Mouse (Mus musculus): ENCODE measurements around the gene Prpf38b. TPM values are rescaled to one million over a fixed set of nuclear protein-coding genes. Genes with fewer than 3 reads are reported as not detected.

Gene Prpf38b
- polyA plus RNA-seq, 1 experiment from 2014 or later: 80.7 TPM

DNA sequence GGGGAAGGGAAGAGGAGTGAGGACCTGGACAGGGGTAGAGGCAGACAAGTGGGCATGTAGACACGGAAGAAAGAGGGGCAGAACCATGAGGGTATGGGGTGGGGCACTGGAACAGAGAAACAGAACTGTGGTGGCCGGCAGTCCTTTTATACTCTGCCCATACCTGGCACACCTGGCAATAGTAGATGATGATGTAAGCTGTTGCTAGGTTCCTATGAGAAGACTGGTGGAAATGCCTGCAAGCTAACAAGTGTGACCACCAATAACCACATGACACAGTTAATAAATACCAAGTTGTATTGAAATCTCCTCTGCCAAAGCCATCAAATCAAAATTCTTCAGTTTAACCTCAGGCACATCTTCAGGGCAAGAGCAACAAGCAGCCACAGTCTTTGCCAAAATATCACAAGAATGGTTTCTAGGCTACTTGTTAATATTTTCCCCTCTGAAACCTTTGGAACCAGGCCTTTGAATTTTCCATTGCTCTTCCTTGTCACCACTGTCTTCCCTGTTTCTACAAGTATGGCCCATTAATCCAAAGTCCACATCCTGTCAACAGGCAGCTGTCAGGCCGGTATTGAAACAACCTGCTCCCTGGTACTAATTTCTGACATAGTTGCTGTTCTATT is 9.0 kb upstream of the Prpf38b start:
- Histone ChIP-seq H3K36me3 (replicated peaks) (no peaks in the 10 kb centered on the region), H3K27me3 (replicated peaks; ENCODE audit: low read depth, poor library complexity, severe bottlenecking) (no peaks in the 10 kb centered on the region), H3K4me3 (no peak overlapping the region), H3K4me1 (0 out of 2 replicates have a peak, but pooled peaks cover 4% of the 10 kb centered on the region), H3K27ac (replicated peaks) (no peak overlapping the region), H3K9me3 (no peaks in the 10 kb centered on the region)
- DNase-seq (ENCODE audit: low spot score): no peak
- 87% methylated on average over 3 of the region's 3 CpGs for WGBS

DNA sequence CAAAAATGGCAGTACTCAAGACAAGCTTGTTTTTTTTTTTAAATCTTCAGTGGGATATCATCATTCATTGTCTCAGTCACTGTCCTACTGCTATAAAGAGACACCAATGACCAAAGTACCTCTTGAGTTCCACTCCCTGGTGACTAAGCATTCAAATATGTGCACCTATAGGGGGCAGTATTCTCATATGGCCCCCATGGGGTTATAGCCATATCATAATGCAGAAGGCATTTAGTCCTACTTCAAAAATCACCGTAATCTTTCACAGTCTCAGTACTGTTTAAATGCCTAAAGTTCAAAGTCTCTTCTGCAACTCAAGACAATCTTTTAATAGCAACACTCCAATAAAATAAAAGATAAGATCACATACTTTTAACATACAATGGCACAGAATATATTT is 7.3 kb upstream of the Prpf38b start:
- Histone ChIP-seq H3K27me3 (replicated peaks; ENCODE audit: low read depth, poor library complexity, severe bottlenecking) (no peaks in the 10 kb centered on the region), H3K36me3 (replicated peaks) (no peaks in the 10 kb centered on the region), H3K9me3 (no peaks in the 10 kb centered on the region), H3K4me3 (no peak overlapping the region), H3K27ac (replicated peaks) (no peak overlapping the region), H3K4me1 (0 out of 2 replicates have a peak, but pooled peaks cover 4% of the 10 kb centered on the region)
- WGBS: 100% methylated on average over 1 of the region's 1 CpGs
- DNase-seq (ENCODE audit: low spot score): no peak

DNA sequence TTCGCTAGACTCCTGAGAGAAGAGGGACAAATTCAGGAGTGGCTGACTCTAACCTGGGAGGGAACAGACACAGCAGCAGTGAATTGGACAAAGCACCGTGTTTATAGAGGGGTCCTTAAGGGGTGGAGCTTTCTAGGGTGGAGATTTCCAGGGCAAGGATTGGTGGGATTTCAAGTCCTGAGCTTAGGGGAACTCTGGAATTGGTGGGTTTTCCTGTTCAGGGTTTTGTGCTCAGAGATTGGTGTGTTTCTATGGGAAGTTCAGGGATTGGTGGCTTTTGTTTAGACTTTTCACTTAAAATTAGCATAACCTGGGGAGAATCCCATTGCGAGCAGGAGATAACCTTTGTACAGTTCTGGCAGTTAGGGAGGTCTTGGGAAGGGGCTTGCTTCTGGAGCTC is 6.5 kb upstream of the Prpf38b start:
- H3K36me3 ChIP-seq (replicated peaks): no peaks in the 10 kb centered on the region
- no peak overlapping the region for H3K4me3 ChIP-seq
- DNase-seq (ENCODE audit: low spot score): no peak
- H3K4me1 ChIP-seq: 0 out of 2 replicates have a peak, but pooled peaks cover 4% of the 10 kb centered on the region
- no peaks in the 10 kb centered on the region for H3K27me3 ChIP-seq (replicated peaks; ENCODE audit: low read depth, poor library complexity, severe bottlenecking)
- H3K9me3 ChIP-seq: no peaks in the 10 kb centered on the region
- no peak overlapping the region for H3K27ac ChIP-seq (replicated peaks)
- 66% methylated on average over 3 of the region's 3 CpGs for WGBS

DNA sequence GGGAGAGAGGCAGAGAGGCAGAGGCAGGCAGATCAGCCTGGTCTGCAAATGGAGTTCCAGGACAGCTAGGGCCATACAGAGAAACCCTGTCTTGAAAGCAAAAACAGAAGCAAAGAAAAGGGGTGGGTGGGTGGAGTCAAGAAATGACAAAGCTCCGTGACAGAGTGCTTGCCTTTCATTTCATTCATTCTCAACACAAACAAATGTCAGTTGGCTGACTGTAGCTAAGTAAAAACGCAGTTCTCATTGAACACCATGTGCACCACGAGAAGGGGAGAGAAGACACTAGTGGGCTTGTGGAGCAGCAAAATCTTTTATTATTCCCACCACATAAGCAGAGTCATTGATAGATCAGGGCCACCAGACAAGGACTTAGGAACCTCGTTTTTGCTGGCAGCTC is 5.3 kb upstream of the Prpf38b start:
- H3K4me3 ChIP-seq: no peak overlapping the region
- H3K4me1 ChIP-seq: 0 out of 2 replicates have a peak, but pooled peaks cover 4% of the 10 kb centered on the region
- no peak for DNase-seq (ENCODE audit: low spot score)
- H3K9me3 ChIP-seq: no peaks in the 10 kb centered on the region
- WGBS: 55% methylated on average over 4 of the region's 4 CpGs
- no peaks in the 10 kb centered on the region for H3K36me3 ChIP-seq (replicated peaks)
- no peak overlapping the region for H3K27ac ChIP-seq (replicated peaks)
- H3K27me3 ChIP-seq (replicated peaks; ENCODE audit: low read depth, poor library complexity, severe bottlenecking): no peaks in the 10 kb centered on the region

DNA sequence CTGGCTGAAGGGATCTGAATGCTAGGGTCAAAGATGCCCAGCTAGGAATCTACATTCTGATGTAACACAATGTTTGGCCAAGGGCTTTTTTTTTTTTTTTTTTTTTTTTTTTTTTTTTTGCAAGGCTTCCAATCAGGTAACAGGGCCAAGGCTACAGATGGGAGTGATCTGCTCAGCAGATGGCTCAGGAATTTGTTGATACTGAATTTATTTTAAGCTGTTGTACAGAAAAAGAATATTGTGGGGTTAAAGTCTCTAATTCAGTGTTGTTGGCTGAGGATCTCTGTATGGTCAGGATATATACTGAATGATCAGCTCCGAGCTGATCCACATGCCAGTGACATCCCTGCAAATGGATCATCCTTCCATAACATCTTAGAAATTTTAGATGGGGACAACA is 4.5 kb upstream of the Prpf38b start:
- Histone ChIP-seq H3K27ac (replicated peaks) (no peak overlapping the region), H3K27me3 (replicated peaks; ENCODE audit: low read depth, poor library complexity, severe bottlenecking) (no peaks in the 10 kb centered on the region), H3K36me3 (replicated peaks) (no peaks in the 10 kb centered on the region), H3K9me3 (no peaks in the 10 kb centered on the region), H3K4me1 (0 out of 2 replicates have a peak, but pooled peaks cover 4% of the 10 kb centered on the region), H3K4me3 (no peak overlapping the region)
- WGBS: 89% methylated on average over 1 of the region's 1 CpGs
- DNase-seq (ENCODE audit: low spot score): no peak

DNA sequence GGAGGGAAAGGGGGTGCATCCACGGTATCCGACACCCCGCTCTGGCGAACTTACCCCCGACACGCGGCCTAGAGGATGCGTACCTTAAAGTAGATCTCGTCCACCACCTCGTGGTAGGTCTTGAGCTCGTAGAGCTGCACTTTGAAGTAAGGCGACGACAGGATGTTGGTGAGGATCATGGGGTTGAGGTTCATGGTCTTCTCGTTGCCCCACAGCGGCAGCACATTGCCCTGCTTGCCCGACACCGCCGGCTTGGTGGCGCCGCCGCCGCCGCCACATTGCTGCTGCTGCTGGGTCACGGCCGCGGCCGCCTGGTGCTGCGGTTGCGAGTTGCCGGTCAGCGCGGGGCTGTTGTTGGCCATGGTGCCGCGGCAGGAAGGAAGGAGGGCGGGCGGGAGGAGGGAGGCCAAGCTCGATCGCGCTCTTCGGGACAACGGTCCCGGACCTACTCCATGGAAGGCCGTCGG is 413 bp downstream of the Prpf38b start:
- peak overlapping the region; percentile 84 for H3K4me3 ChIP-seq
- peaks cover 16% of the 10 kb centered on the region for H3K4me1 ChIP-seq
- no peaks in the 10 kb centered on the region for H3K9me3 ChIP-seq
- DNase-seq (ENCODE audit: low spot score): no peak
- peaks cover 26% of the 10 kb centered on the region for H3K36me3 ChIP-seq (replicated peaks)
- H3K27ac ChIP-seq (replicated peaks): peak overlapping the region; percentile 97
- no peaks in the 10 kb centered on the region for H3K27me3 ChIP-seq (replicated peaks; ENCODE audit: low read depth, poor library complexity, severe bottlenecking)
- WGBS: under 1% methylated on average over 44 of the region's 44 CpGs

DNA sequence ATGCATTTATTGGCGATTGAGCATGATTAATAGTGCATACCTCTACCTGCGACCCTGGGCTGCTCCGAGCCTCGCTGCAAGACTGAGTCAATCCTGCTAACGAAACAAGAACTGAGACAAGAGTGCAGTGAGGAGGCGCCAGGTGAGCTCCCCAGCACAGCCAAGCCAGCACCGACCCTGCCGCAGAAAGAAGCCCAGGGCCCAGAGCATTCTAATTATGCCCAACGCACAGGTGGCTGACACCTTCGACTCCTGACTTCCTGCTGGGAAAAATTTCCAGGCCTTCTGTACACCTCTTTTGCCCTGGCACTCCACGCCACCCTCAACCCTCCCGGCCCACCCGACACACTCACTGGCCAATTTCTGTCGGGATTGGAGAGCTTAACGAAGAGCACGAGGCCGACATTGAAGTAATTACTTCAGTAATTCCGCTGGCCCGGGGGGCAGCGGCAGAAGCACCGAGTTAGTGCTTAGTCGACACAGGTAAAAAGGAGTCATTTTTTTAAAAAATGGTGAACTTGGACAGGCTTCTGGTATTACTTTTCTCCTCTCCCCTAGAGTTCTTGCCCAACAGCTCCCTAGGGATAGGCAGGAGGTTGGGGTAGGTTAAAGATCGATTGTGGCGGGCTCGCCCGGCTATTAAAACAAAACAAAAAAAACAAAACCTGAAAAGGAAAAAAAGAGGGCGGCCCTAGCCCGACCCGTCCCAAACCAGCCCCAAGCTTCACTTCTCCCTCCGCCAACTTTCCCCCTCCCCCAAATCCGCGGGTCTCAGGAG is 1.0 kb downstream of the Prpf38b start:
- DNase-seq (ENCODE audit: low spot score): peak; percentile 32
- peaks cover 32% of the 10 kb centered on the region for H3K36me3 ChIP-seq (replicated peaks)
- peak overlapping the region; percentile 84 for H3K4me3 ChIP-seq
- no peaks in the 10 kb centered on the region for H3K27me3 ChIP-seq (replicated peaks; ENCODE audit: low read depth, poor library complexity, severe bottlenecking)
- peaks cover 16% of the 10 kb centered on the region for H3K4me1 ChIP-seq
- H3K27ac ChIP-seq (replicated peaks): peak overlapping the region; percentile 97
- H3K9me3 ChIP-seq: no peaks in the 10 kb centered on the region
- WGBS: under 1% methylated on average over 32 of the region's 32 CpGs

DNA sequence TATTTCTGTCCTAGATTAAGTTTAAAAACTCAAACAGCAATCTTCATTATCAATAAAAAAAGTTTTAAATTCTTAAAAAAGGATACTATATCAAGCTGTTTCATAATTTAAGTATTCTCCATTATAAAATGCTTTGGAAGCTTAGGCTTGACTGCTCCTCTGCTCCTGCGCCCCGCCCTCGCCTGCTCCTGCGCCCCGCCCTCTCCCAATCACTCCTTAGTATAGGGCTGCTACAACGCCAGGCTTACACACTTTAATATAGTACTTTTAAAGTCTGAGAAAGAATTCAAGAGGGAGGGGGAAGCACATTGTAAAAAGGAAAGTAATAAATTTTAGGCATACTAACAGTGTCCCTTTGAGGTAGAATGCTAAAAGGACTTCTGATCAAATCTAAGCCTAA is 8.6 kb downstream of the Prpf38b start:
- DNase-seq (ENCODE audit: low spot score): no peak
- Histone ChIP-seq H3K36me3 (replicated peaks) (peaks cover 87% of the 10 kb centered on the region), H3K4me1 (no peaks in the 10 kb centered on the region), H3K27me3 (replicated peaks; ENCODE audit: low read depth, poor library complexity, severe bottlenecking) (no peaks in the 10 kb centered on the region), H3K27ac (replicated peaks) (no peak overlapping the region), H3K9me3 (peaks cover 6% of the 10 kb centered on the region; the same call in 1 of the 2 replicates), H3K4me3 (no peak overlapping the region)
- 94% methylated on average over 6 of the region's 6 CpGs for WGBS

DNA sequence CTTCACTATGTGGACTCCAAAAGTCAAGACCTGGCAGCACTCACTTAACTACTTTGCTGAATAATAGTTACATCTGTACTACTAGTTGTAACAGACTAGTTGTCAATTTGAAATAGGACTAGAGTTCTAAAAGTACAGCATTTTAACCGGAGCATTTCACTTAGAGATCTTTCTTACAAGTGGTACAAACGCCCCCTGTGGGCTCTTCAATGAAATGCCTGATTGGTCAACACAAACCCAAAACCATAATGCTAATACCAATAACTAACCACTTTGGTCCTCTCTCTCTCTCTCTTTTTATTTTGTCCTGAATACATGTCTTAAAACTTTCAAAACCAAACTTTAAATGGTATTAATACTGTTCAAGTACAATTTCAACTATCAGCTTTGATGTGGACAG is 9.5 kb downstream of the Prpf38b start:
- Histone ChIP-seq H3K27me3 (replicated peaks; ENCODE audit: low read depth, poor library complexity, severe bottlenecking) (no peaks in the 10 kb centered on the region), H3K27ac (replicated peaks) (no peak overlapping the region), H3K4me1 (no peaks in the 10 kb centered on the region), H3K4me3 (no peak overlapping the region), H3K9me3 (peaks cover 6% of the 10 kb centered on the region; the same call in 1 of the 2 replicates), H3K36me3 (replicated peaks) (peaks cover 78% of the 10 kb centered on the region)
- whole genome bisulfite sequencing: 65% methylated on average over 2 of the region's 2 CpGs
- no peak for DNase-seq (ENCODE audit: low spot score)

DNA sequence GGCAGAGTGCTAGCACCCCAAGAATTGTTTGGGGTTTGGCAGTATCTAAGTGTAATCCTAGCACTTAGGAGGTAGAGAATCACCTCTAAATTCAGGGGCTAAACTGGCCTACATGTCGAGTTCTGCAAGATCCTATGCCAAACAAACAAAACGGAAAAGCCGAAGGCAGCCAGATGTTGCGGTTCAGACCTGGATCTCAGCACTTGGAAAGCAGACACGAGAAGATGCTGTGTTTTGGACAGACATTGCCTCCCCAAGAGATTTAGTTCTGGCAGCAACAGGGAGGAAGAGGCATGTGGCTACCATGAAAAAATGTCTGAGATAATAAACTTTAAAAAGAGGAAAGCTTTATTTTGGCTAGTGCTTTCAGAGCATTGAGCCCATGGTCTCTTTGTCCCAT is 10.8 kb downstream of the Prpf38b start:
- DNase-seq (ENCODE audit: low spot score): no peak
- peaks cover 6% of the 10 kb centered on the region; the same call in 1 of the 2 replicates for H3K9me3 ChIP-seq
- H3K4me3 ChIP-seq: no peak overlapping the region
- H3K4me1 ChIP-seq: no peaks in the 10 kb centered on the region
- 79% methylated on average over 5 of the region's 5 CpGs for WGBS
- H3K27ac ChIP-seq (replicated peaks): no peak overlapping the region
- peaks cover 64% of the 10 kb centered on the region for H3K36me3 ChIP-seq (replicated peaks)
- no peaks in the 10 kb centered on the region for H3K27me3 ChIP-seq (replicated peaks; ENCODE audit: low read depth, poor library complexity, severe bottlenecking)

DNA sequence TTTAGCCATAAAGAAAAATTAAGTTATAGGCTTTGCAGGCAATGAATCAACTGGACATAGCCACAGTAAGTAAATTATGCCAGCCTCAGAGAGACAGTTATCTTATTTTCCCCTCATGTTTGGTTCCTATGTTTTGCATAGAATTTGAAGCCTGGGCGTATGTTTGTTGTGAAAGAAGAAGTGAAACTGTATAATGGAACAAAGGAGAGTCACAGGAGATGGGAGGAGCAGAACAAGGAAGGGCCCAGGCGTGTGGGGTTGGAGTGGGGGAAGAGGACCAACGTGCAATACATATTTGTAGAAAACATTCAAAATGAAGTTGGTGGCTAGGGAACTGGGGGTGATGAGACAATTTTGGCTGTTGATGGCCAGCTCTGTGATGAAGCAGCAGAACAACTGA is 11.4 kb downstream of the Prpf38b start:
- Histone ChIP-seq H3K4me1 (no peaks in the 10 kb centered on the region), H3K4me3 (no peak overlapping the region), H3K27me3 (replicated peaks; ENCODE audit: low read depth, poor library complexity, severe bottlenecking) (no peaks in the 10 kb centered on the region), H3K9me3 (peaks cover 6% of the 10 kb centered on the region; the same call in 1 of the 2 replicates), H3K36me3 (replicated peaks) (peaks cover 59% of the 10 kb centered on the region), H3K27ac (replicated peaks) (no peak overlapping the region)
- WGBS: 87% methylated on average over 3 of the region's 3 CpGs
- DNase-seq (ENCODE audit: low spot score): no peak

DNA sequence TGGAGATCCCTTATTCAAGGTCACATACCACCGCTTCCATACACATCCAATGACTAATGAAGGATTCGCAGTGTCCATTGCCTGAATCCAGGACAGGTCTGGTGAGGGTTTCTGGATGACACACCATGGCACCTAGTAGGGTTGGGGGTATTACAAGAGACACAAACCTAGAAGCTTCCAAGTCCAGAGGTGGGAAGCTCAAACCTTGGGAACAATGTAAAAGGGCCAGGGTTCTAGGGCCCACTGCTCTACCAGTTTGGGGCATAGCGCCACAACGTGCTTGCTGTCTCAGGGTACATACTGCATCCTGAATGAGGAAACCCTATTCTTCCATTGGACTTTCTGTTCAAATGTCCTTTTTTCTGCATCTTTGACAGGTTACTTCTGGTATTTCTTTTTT is 12.9 kb downstream of the Prpf38b start:
- Histone ChIP-seq H3K4me1 (no peaks in the 10 kb centered on the region), H3K9me3 (peaks cover 6% of the 10 kb centered on the region; the same call in 1 of the 2 replicates), H3K27me3 (replicated peaks; ENCODE audit: low read depth, poor library complexity, severe bottlenecking) (no peaks in the 10 kb centered on the region), H3K27ac (replicated peaks) (no peak overlapping the region), H3K36me3 (replicated peaks) (peaks cover 44% of the 10 kb centered on the region), H3K4me3 (no peak overlapping the region)
- 93% methylated on average over 4 of the region's 4 CpGs for WGBS
- no peak for DNase-seq (ENCODE audit: low spot score)

DNA sequence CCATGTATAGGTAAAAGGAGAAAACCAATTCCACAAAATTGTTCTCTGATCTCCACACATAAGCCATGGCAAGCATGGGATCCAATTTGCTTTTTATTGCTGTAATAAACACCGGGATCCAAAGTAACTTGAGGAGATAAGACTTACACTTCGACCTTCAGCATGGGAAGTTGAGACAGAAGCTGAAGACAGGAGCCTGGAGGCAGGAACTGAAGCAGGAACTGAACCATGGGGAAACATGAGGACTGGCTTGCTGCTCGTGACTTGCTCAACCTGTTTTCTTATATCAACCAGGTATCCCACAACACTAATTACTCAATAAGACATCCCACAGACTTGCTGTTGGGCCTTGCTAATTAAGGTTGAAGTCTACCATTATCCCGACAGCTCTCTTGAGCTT is 18.6 kb downstream of the Prpf38b start:
- Histone ChIP-seq H3K27ac (replicated peaks) (no peak overlapping the region), H3K4me1 (no peaks in the 10 kb centered on the region), H3K27me3 (replicated peaks; ENCODE audit: low read depth, poor library complexity, severe bottlenecking) (no peaks in the 10 kb centered on the region), H3K9me3 (no peaks in the 10 kb centered on the region), H3K36me3 (replicated peaks) (no peaks in the 10 kb centered on the region), H3K4me3 (no peak overlapping the region)
- WGBS: 69% methylated on average over 4 of the region's 4 CpGs
- no peak for DNase-seq (ENCODE audit: low spot score)
